Mouse (Mus musculus) embryonic stem cell, embryonic (primary cell): ENCODE measurements at regions not wholly inside any gene's neighbourhood (a gene's known extent, or its start where the extent isn't known, plus 50 kb on each side); places are given as distances from the start of the nearest gene placed in this dataset.
"Not testable (repeated sequence)": the region's sequence is repeated elsewhere in the genome, so short reads cannot be mapped to it uniquely, and the experiment has no call there.

Source experiments
- CTCF ChIA-PET, 4 experiments: fragments of 300-600 bp in 2 of 4; fragments of 350-600 bp in 2 of 4; sonication (Branson Sonifier 250); formaldehyde crosslinking; loops; one replicate each; lab custom pipeline; 2022; ENCODE audit warnings: inconsistent platforms in 2 of 4; lab: Charles Lee
- POLR2A ChIA-PET, 4 experiments: fragments of 300-600 bp in 2 of 4; fragments of 350-600 bp in 2 of 4; sonication (Branson Sonifier 250); formaldehyde crosslinking; loops; one replicate each; lab custom pipeline; 2022; ENCODE audit warnings: antibody characterized with exemption in 4 of 4, inconsistent platforms in 1 of 4; lab: Charles Lee

DNA sequence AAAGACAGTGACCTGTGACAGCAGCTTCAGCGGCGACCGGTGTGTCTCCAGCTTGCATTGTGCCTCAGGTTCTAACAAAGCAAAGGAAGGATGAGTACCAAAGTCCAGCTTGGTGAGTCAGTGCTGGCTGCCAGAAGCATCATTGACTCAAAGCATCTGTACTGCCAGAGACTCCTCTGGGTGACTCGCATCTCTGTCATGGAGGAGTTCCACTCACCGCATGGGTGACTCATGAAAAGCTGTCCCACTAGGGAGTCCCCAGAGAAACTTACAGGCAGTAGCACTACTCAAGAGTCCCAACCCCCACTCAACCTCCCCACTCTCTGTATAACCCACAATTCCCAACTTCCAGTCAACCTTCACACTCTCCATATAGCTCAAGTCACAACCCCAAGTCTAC lies 166.2 kb downstream of the Tpra1 start:
- CTCF ChIA-PET, result interaction anchor here in 2 of 4 experiments (0.7 to 1.5 kb wide), 6 partner anchors 12 to 166 kb away, joined by 3 to 5 read pairs (median 3); partner anchors contain the start of gene Tpra1 (in 1 of the 2)
- POLR2A ChIA-PET, result no interaction called here

DNA sequence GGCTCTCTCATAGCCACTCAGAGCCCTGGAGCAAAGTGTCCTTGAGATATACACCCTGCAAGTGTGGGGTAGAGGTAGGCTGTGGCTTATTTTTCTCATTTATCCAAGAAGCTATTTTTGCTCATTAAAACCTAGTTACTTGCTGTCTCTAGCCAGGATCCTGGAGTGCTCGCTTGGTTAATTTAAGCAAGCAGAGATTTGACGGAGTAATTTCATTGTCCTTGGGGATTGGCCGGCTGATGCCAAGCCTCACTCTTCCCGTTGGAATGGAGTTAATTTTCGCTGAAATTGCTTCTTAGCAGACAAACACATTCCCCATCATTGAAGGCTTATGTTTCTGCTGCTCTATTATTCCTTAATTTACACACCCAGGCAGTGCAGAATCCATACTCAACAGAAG lies 167.1 kb downstream of the Tpra1 start:
- POLR2A ChIA-PET, result interaction anchor here in 1 of 4 experiments (0.6 kb wide), 1 partner anchor 1359 kb away, joined by 3 read pairs; no protein-coding TSS in a partner anchor

DNA sequence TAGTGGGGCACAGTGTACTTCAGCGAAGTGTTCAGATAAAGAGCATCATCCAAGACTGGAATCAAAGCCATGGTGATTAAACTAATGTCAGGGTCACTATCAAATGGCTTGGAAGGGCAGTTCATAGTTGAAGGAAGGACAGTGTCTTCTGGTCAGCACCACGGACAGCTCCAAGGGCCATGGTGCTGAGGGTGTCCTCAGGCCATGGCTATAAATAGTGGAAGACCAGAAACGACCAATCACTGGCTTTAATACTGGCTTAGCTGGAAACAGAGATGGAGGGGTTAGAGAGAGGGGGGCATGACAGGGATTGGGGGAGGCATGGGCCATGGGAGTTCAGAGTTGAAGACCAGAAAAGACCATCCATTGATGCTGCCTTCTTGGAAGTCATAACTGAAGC lies 168.0 kb downstream of the Tpra1 start:
- ChIA-PET CTCF (interaction anchor here in 3 of 4 experiments (0.9 to 2.0 kb wide), 4 partner anchors 13 to 154 kb away, joined by 3 to 5 read pairs (median 3); no protein-coding TSS in a partner anchor), POLR2A (no interaction called here)

More for the DNA sequence above, 167.1 kb downstream of the Tpra1 start:
- CTCF ChIA-PET, result interaction anchor here in 2 of 4 experiments (0.6 to 0.8 kb wide), 3 partner anchors 133 to 167 kb away, joined by 3 to 4 read pairs (median 3); partner anchors contain the start of gene Tpra1 (in 1 of the 2)

DNA sequence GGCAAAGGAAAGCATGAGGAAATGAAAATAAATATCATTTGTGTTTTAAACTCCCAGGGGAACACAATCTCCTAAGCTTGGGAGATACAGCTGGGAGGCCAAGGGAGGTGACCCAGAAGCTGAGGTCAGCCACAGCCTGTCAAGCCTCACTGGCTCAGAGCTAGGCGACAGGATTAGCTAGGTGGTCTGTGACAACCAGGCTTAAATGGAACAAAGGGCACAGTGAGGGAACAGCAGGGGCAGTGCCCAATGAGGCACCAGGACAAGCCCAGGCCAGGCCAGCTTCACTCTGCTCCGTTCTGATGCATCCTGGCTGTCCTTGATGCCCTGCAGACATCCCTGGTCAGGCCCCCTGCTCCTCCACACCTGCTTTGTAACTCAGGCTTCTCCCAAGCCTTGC lies 169.7 kb downstream of the Tpra1 start:
- CTCF ChIA-PET, result interaction anchor here in 1 of 4 experiments (2.0 kb wide), 1 partner anchor 24 kb away, joined by 5 read pairs; no protein-coding TSS in a partner anchor
- POLR2A ChIA-PET, result no interaction called here

DNA sequence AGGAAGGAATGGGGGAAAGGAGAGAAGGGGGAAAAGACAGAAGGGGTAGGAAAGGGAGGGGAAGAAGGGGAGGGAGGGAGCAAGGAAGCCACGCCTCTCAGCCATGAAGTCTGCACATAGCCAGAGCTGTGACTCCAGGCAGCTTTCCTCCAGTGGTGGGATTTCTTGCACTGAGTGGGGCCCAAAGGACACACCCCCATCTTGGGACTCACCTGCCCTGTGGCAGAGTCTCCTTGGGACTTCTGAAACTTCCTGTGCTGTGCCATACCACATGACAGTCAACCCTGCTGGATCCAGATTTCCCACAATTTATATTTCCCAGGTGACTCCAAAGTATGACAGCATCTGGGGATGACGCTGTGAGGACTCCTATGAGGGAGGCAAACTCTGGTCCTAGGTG lies 170.5 kb downstream of the Tpra1 start:
- POLR2A ChIA-PET, result no interaction called here
- CTCF ChIA-PET, result no interaction called here

DNA sequence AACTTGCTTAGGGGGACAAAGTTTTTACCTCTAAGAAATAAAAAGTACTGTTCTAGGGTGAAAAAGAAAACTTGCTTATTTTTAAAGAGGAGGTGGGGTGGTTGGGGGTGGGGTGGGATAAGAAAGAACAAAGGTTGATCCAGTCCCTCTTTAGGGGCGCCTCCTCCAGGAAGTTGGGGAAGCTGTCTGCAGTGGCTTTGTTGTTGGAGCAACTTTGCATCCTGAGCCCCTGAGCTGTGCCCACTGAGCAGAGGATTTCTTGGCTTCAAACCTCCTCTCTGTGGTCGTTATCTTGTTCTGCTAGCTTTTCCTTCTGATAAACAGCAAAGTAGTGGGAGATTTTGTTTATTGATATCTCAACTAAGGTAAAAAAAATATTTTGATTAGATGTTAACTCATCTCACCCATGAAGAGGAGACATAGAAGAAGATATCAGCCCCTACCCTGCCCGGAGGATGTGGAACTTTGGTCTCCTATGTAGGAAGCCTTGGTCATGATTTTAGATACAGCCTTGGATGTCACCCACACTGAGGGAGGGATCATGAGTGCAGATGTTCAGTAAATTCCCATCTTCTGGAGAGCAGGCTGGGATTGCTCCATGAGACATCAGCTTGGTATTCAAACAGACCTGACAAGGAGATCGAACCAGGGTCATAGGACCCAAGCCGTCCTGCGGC lies 179.7 kb downstream of the Tpra1 start:
- CTCF ChIA-PET, result interaction anchor here in 1 of 4 experiments (0.6 kb wide), 1 partner anchor 76 kb away, joined by 3 read pairs; no protein-coding TSS in a partner anchor
- POLR2A ChIA-PET, result interaction anchor here in 1 of 4 experiments (1.4 kb wide), 1 partner anchor 9 kb away, joined by 3 read pairs; no protein-coding TSS in a partner anchor

DNA sequence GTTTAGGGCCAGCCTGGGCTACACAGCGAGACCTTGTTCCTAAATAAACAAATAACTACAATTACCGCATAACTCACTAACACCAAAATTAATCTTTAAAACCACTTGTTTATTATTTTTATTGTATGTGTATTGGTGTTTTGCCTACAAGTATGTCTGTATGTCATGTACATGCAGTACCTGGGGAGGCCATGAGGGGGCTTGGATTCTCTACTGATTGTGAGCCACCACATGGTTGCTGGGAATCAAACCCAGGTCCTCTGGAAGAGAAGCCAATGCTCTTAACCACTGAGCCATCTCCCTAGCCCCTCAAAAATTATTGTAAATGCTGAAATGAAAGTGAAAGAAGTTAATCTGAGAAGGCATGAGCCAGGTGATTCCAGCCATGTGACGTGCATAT lies 182.4 kb downstream of the Tpra1 start:
- ChIA-PET CTCF (interaction anchor here in 3 of 4 experiments (0.6 to 1.5 kb wide), 7 partner anchors 17 to 500 kb away, joined by 3 to 5 read pairs (median 3); no protein-coding TSS in a partner anchor), POLR2A (interaction anchor here in 1 of 4 experiments (0.6 kb wide), 1 partner anchor 333 kb away, joined by 6 read pairs; no protein-coding TSS in a partner anchor)

DNA sequence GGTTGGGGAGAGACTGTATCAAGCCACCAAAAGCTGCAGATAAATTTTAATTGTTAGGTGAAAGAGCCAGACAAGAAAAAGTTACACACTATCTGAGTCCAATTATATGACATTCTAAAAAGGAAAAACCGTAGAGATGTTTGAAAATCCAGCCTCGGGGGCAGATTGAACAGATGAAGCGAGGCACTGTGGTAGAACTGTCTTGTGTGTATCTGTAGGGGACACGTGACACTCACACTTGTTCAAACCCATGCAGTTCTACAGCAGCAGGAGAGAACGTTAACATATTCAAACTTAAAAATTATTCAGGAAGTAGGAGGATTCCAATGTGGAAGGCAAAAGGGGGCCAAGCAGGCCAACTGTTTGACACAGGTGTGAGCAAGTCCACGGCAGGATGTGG lies 183.1 kb downstream of the Tpra1 start:
- CTCF ChIA-PET, result interaction anchor here in 3 of 4 experiments (0.5 to 1.5 kb wide), 5 partner anchors 17 to 510 kb away, joined by 3 to 5 read pairs (median 3); no protein-coding TSS in a partner anchor
- POLR2A ChIA-PET, result no interaction called here

DNA sequence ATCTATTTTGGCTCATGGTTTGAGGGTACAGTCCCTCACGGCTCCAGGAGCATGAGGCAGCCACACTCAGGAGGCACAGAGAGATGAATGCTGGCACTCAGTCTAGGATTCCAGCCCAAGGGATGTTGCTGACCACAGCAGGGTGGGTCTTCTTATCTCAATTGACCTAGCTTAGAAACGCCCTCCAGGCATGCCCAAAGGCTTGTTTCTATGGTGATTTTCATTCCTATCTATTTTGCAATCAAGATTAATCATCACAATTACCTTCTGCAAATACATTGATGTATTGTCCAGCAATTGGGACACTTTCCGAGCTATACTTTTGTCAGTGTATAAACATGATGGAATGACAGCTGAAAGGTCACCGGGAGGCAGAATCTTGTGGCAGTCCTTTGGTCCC lies 185.6 kb downstream of the Tpra1 start:
- POLR2A ChIA-PET, result no interaction called here
- CTCF ChIA-PET, result interaction anchor here in 1 of 4 experiments (0.5 kb wide), 1 partner anchor 171 kb away, joined by 3 read pairs; no protein-coding TSS in a partner anchor

DNA sequence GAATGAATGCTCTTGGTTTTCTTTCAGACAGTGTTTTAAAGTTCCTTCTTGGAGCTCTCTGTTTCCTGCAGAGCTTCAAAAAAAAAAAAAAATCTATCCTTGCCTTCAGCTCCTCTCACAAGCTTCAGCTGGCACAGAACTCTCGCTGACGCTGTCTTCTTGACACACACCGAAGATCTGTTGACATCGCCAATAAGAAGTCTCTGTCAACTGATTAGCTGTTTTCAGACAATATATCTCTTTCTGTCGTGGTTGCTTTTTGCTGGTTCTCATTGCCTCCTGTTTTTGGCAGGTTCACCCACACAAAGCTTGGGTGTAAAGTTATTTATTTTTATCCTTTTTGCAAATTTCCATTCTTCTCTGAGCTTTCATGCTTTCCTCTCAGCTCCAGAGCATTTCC lies 188.0 kb downstream of the Tpra1 start:
- ChIA-PET CTCF (interaction anchor here in 3 of 4 experiments (0.5 to 1.5 kb wide), 4 partner anchors 44 to 372 kb away, joined by 3 read pairs; no protein-coding TSS in a partner anchor), POLR2A (interaction anchor here in 1 of 4 experiments (1.0 kb wide), 1 partner anchor 9 kb away, joined by 3 read pairs; no protein-coding TSS in a partner anchor)

DNA sequence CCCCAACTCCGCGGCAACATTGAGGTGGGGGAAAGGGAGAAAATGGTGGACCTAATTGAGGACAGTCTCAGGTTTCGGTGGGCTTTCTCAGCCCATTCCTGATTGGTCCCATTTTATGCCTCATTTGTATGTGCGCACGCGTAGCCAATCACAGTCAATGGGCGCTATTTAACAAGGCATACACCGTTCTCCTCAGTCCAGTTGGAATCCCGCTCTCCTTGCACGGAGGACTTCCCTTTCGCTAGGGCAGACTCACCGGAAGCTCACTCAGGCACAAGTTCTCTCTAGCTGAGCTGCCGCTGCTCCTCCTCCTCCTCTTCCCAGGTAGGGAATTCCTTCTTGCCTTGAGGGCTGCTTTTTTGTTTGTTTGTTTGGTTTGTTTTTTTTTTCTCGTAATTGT lies 193.9 kb downstream of the Tpra1 start:
- ChIA-PET CTCF (no interaction called here), POLR2A (interaction anchor here in 3 of 4 experiments (0.5 to 0.7 kb wide), 3 partner anchors 9 to 186 kb away, joined by 3 to 4 read pairs (median 3); no protein-coding TSS in a partner anchor)

DNA sequence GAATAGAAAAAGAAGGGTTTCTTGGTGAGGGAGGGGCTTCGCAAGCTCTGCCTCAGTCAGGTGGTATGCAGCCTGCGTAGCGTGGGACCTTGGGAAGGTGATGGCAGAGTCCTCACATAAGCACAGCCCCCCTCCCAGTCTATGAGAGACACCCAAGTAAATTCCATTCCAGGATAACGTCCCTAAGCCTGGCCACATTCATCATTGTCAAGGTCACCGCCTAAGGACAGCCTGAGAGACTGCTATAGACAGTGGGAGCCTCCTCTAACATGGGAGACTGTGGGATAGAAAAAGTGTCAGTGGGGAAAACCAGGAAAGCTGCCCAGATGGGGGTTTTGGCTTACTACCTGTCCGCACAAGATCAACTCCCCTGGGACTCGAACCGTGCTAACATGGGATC lies 195.5 kb downstream of the Tpra1 start:
- CTCF ChIA-PET, result no interaction called here

DNA sequence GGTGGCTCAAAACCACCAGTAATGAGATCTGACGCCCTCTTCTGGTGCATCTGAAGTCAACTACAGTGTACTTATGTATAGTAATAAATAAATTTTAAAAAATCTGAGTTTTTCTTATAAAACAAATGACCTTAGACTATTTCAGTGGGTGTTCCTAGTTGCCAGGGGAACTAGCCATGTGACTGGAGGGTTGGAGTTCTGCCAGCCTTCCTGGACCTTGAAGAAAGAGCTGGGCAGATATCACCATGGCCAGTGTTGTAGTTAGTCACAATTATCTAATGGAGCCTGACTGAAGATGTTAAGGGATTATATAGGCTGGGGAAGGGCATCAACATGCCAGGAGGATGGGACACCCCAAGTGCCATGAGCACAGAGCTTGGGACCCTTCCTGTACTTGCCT lies 217.2 kb downstream of the Tpra1 start:
- ChIA-PET CTCF (no interaction called here), POLR2A (no interaction called here)

More for the DNA sequence above, 195.5 kb downstream of the Tpra1 start:
- POLR2A ChIA-PET, result no interaction called here

DNA sequence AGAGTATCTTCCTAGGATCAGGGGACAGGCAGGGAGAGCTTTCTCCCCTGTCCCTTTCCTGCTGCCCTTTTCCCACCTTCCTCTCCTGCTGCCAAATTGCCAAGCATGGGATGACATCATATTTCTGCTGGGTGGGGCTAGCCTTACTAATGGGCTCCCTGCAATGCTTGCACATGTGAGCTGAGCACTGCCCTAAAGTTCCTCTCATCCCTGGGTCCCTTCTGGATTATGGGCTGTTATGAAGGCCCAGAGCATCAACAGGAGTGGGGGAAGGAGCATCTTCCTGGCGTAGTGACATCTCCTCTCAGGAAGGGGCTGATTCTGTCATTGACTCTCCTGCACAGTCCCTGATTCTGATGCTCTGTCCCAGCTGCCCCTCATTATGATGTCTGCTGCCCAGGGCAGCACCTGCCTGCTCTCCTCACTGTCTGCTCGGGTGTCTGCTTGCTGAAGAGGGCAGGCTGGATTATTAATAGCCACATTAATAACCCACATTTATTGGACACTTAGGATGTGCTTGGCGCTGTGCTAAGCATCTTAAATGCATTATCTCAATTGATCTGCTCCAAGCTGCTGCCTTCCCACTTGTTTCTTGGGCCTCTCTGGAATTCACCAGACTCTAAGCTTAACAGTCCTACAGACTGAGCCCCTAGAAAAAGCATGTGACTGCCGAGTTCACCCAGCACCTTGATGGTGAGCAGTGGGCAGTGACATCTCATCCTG lies 219.1 kb downstream of the Tpra1 start:
- ChIA-PET CTCF (interaction anchor here in 2 of 4 experiments (0.8 to 1.1 kb wide), 2 partner anchors 115 to 205 kb away, joined by 3 to 5 read pairs; no protein-coding TSS in a partner anchor), POLR2A (no interaction called here)

DNA sequence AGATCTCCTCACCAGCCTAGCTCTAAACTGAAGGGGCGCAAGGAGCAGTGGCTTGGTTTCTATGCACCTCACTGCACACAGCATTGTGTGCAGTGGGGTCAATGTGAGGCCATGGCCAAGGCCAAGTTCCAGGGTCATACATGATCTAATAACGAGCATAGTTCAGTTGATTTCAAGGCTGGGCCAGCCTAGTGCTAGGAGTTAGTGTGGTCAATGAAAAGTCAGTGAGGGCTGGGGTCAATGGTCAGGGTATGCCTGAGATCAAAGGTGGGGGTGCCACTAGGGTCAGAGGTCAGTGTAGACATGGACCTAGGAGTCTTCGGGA lies 219.7 kb downstream of the Tpra1 start:
- POLR2A ChIA-PET, result no interaction called here

DNA sequence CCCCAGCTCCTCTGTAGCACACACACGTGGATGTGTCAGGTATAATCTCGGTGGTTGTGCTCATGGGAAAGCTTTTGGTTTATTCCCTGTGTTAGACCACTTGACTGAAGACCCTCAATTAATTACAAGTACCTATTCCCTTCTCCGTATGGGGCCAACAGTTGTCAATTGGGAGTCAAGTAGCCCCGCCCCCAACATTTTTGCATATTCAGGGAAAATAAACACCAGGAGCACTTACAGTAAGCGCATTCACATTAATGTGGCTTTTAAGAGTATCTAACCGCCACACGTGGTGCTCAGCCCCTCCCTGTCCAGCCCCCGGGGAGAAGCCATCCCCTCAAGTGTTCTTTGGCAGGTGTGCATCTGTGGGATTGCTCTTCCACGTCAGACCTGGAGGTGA lies 223.9 kb downstream of the Tpra1 start:
- ChIA-PET CTCF (interaction anchor here in 2 of 4 experiments (0.6 to 1.1 kb wide), 2 partner anchors 78 to 1460 kb away, joined by 3 to 12 read pairs; no protein-coding TSS in a partner anchor), POLR2A (interaction anchor here in 1 of 4 experiments (0.7 to 1.4 kb wide), 2 partner anchors 30 to 49 kb away, joined by 3 read pairs; no protein-coding TSS in a partner anchor)

More for the DNA sequence above, 219.7 kb downstream of the Tpra1 start:
- CTCF ChIA-PET, result interaction anchor here in 2 of 4 experiments (0.8 to 1.1 kb wide), 2 partner anchors 116 to 205 kb away, joined by 3 to 5 read pairs; no protein-coding TSS in a partner anchor

DNA sequence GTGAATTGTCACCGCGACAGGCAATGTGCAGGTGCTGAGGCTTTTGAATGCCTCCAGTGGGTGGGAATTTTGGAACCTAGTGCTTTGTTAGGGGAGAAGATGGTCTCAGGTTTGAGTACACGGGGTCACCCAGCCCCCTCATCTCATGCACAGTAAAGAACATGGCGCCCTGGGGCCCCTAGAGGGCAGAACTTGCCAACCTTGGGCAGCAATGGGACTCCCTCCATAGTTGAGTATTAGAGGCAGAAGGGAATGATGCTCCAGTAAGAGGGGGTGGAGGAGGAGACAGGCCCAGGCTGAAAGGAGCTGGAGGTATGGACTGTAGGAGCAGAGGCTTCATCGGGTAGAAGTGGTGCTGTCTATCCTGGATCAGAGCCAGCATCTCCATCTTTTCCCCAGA lies 226.1 kb downstream of the Tpra1 start:
- CTCF ChIA-PET, POLR2A ChIA-PET: not testable (repeated sequence)

DNA sequence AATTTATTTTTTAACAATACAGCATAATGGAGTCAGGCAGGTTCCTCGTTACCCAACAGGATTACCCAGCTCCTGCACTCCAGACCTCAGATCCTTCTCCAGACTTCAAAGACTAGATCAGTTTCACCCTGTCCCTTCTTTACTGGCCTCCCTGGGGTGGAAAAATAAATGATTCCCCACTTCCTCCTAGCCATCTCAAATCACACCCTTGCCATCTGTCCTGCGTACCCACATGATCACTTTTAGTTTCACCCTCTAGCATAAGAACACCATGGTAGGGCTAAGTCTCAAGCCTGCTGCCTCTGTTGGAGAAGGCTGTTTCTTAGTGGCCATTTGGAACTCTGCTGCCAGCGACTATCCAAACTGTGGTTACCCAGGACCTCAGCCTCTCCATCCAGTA lies 222.0 kb downstream of the Plxna1 start:
- POLR2A ChIA-PET, result interaction anchor here in 1 of 4 experiments (1.3 kb wide), 1 partner anchor 8 kb away, joined by 3 read pairs; no protein-coding TSS in a partner anchor

More for the DNA sequence above, 222.0 kb downstream of the Plxna1 start:
- CTCF ChIA-PET, result no interaction called here
